Mouse (Mus musculus) limb, embryonic 10.5 days (tissue): Measurements from ENCODE around the gene Gm44503. TPM values are rescaled to one million over a fixed set of nuclear protein-coding genes. Genes with fewer than 3 reads are reported as not detected.

Experiments
- microRNA-seq: library from miRNA; unstranded; fragments of <30 nt; microRNA quantifications from one replicate; pipeline ENCODE4, GENCODE M21; 2017
- polyA plus RNA-seq: library from polyadenylated mRNA; unstranded; fragments of >200 nt; fragmentation: Nextera tagmentation; extraction: Ambion mirVana; gene quantifications from 2 replicates; pipeline ENCODE4 v1.2.1, GENCODE M21; 2016

Gm44503 gene
- polyA plus RNA-seq, 1 experiment from 2014 or later = not detected

Small RNA genes lying within 50 kb of the gene (microRNA-seq; reads per million reads assigned to microRNA genes)
- not detected for gene Gm27353

Other genes starting within 250 kb of the Gm44503 start
- 5.5 and 11.4 TPM in 2 replicates for gene Prtg, start 152.0 kb upstream of the Gm44503 start, polyA plus RNA-seq
- 5.5 and 7.5 TPM in 2 replicates for gene Pygo1, start 33.2 kb upstream of the Gm44503 start, polyA plus RNA-seq
- gene Dyx1c1, start 67 bp upstream of the Gm44503 start, polyA plus RNA-seq = 1.5 TPM in 2 replicates
- gene Ccpg1os, start 26.5 kb downstream of the Gm44503 start, polyA plus RNA-seq = 12.9 and 13.3 TPM in 2 replicates
- 9.9 and 11.3 TPM in 2 replicates for gene Ccpg1, start 26.6 kb downstream of the Gm44503 start, polyA plus RNA-seq
- gene Pigb, start 81.5 kb downstream of the Gm44503 start, polyA plus RNA-seq = 15.6 and 17.8 TPM in 2 replicates
- 3.4 and 5.0 TPM in 2 replicates for gene Rab27a, start 86.0 kb downstream of the Gm44503 start, polyA plus RNA-seq
- not detected in 2 replicates for gene Khdc3, start 143.0 kb downstream of the Gm44503 start, polyA plus RNA-seq
- not detected in 2 replicates for gene Gm20509, start 143.6 kb downstream of the Gm44503 start, polyA plus RNA-seq
- 151 and 184 TPM in 2 replicates for gene Rsl24d1, start 154.6 kb downstream of the Gm44503 start, polyA plus RNA-seq